Mouse (Mus musculus): ENCODE measurements around the gene Acot5.

DNA sequence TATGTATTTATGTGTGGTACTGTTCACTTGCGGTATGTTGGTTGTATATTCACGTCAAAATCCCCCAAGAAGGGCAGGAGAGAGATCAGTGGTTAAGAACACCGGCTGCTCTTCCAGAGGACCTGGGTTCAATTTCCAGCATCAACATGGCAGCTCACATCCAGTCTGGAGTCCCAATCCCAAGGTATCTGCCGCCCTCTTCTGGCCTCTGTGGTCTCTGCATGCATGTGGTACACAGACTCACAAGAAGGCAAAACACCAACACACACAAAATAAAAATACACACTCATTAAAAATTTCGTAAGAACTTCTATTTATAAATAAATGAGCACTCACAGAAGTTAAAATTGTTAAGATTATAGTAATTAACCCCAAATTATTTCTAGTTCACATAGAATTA lies 5.9 kb upstream of the Acot5 start:
- TF ChIP-seq EP300 (IDR thresholded peaks at IDR 0.05; ENCODE audit: low read depth) (no peak), CTCF (IDR thresholded peaks at IDR 0.05; ENCODE audit: low read depth) (peak; percentile 56)
